Mouse (Mus musculus) heart, adult 8-10 months (tissue): ENCODE measurements around the gene Fam131b. TPM values are rescaled to one million over a fixed set of nuclear protein-coding genes. Genes with fewer than 3 reads are reported as not detected.

Experiments used
- total RNA-seq, 4 experiments: library from RNA; stranded (reverse); gene quantifications; 2 replicates each; pipeline ENCODE4 v1.2.4; 2022

Gene Fam131b
- total RNA-seq, 4 experiments from 2014 or later, result 0.44 to 0.82 (median 0.51) TPM

Other genes with a start within 250 kb of the Fam131b start
- gene Tas2r139, start 183.7 kb downstream of the Fam131b start, total RNA-seq, result not detected
- not detected for gene Tas2r144, start 109.3 kb downstream of the Fam131b start, total RNA-seq
- 100 to 1,000 TPM; 139 to 181 (median 156) TPM for gene Gstk1, start 78.7 kb downstream of the Fam131b start, total RNA-seq
- gene Tmem139, start 62.7 kb downstream of the Fam131b start, total RNA-seq, result under 1 TPM in 2 of 4 experiments, not detected in 2; 0.30 to 0.62 TPM
- gene Casp2, start 59.7 kb downstream of the Fam131b start, total RNA-seq, result 1 to 10 TPM; 6.3 to 9.6 (median 7.5) TPM
- 10 to 100 TPM in 1 of 4 experiments, 1 to 10 TPM in 3; 4.6 to 10.8 (median 7.5) TPM for gene Clcn1, start 38.0 kb downstream of the Fam131b start, total RNA-seq
- 10 to 100 TPM; 39.3 to 47.4 (median 44.6) TPM for gene Zyx, start 25.0 kb upstream of the Fam131b start, total RNA-seq
- gene Epha1, start 48.6 kb upstream of the Fam131b start, total RNA-seq, result under 1 TPM; 0.19 to 0.37 (median 0.27) TPM
- gene Tas2r143, start 75.6 kb upstream of the Fam131b start, total RNA-seq, result not detected
- under 1 TPM in 1 of 4 experiments, not detected in 3; 0.25 TPM for gene Tas2r135, start 80.8 kb upstream of the Fam131b start, total RNA-seq
- gene Tas2r126, start 109.9 kb upstream of the Fam131b start, total RNA-seq, result not detected
- gene Olfr458, start 140.6 kb upstream of the Fam131b start, total RNA-seq, result not detected
- gene Olfr457, start 151.7 kb upstream of the Fam131b start, total RNA-seq, result not detected
- not detected for gene Olfr456, start 162.6 kb upstream of the Fam131b start, total RNA-seq
- not detected for gene Olfr455, start 222.9 kb upstream of the Fam131b start, total RNA-seq